Mouse (Mus musculus) kidney, adult 11 months (tissue): ENCODE measurements around the gene Ddo.

ENCODE experiments used
- DNase-seq: peaks from one replicate; pipeline ENCODE4 v3.0.0; 2022

The Ddo gene

GRCm38 (mm10) chr10:40666943-40667342, 37.1 kb downstream of the Ddo start:
- no peak for DNase-seq

GRCm38 (mm10) chr10:40668640-40669039, 38.8 kb downstream of the Ddo start:
- no peak for DNase-seq

GRCm38 (mm10) chr10:40672587-40673296, 42.9 kb downstream of the Ddo start:
- no peak for DNase-seq

- DNase-seq, result no peak
Observed at GRCm38 (mm10) chr10:40673297-40673665, 43.5 kb downstream of the Ddo start.

GRCm38 (mm10) chr10:40674151-40674550, 44.3 kb downstream of the Ddo start:
- no peak for DNase-seq

GRCm38 (mm10) chr10:40675921-40676320, 46.1 kb downstream of the Ddo start:
- DNase-seq, result no peak

- DNase-seq, result no peak
Observed at GRCm38 (mm10) chr10:40678477-40678876, 48.7 kb downstream of the Ddo start.

GRCm38 (mm10) chr10:40682470-40682869, 52.7 kb downstream of the Ddo start:
- DNase-seq, result no peak

- DNase-seq, result peak; percentile 79
Observed at GRCm38 (mm10) chr10:40683092-40683867, 53.5 kb downstream of the Ddo start, which contains the start of gene Mettl24. TSS of gene Mettl24 (plus strand) at chr10:40683282.

GRCm38 (mm10) chr10:40683868-40684253, 54.0 kb downstream of the Ddo start:
- DNase-seq, result no peak

GRCm38 (mm10) chr10:40684326-40684725, 54.5 kb downstream of the Ddo start:
- DNase-seq, result no peak

- DNase-seq, result no peak
Observed at GRCm38 (mm10) chr10:40685641-40686040, 55.8 kb downstream of the Ddo start.

GRCm38 (mm10) chr10:40686976-40687375, 57.2 kb downstream of the Ddo start:
- DNase-seq, result no peak

- no peak for DNase-seq
Observed at GRCm38 (mm10) chr10:40687407-40687806, 57.6 kb downstream of the Ddo start.

GRCm38 (mm10) chr10:40688266-40688665, 58.5 kb downstream of the Ddo start:
- DNase-seq, result no peak

- DNase-seq, result no peak
Observed at GRCm38 (mm10) chr10:40688873-40689272, 59.1 kb downstream of the Ddo start.

GRCm38 (mm10) chr10:40698652-40699051, 68.8 kb downstream of the Ddo start:
- DNase-seq, result no peak

GRCm38 (mm10) chr10:40711127-40711526, 81.3 kb downstream of the Ddo start:
- no peak for DNase-seq

- no peak for DNase-seq
Observed at GRCm38 (mm10) chr10:40713018-40713608, 83.3 kb downstream of the Ddo start.

GRCm38 (mm10) chr10:40713829-40714228, 84.0 kb downstream of the Ddo start:
- DNase-seq, result no peak

GRCm38 (mm10) chr10:40715151-40715550, 85.3 kb downstream of the Ddo start:
- no peak for DNase-seq

- DNase-seq, result no peak
Observed at GRCm38 (mm10) chr10:40716296-40716695, 86.5 kb downstream of the Ddo start.

GRCm38 (mm10) chr10:40716713-40717112, 86.9 kb downstream of the Ddo start:
- no peak for DNase-seq

GRCm38 (mm10) chr10:40718362-40718761, 88.6 kb downstream of the Ddo start:
- no peak for DNase-seq
